Mouse (Mus musculus): ENCODE measurements around the gene Gyg.
"Not testable (repeated sequence)": the region's sequence is repeated elsewhere in the genome, so short reads cannot be mapped to it uniquely, and the experiment has no call there.

Gene Gyg

DNA sequence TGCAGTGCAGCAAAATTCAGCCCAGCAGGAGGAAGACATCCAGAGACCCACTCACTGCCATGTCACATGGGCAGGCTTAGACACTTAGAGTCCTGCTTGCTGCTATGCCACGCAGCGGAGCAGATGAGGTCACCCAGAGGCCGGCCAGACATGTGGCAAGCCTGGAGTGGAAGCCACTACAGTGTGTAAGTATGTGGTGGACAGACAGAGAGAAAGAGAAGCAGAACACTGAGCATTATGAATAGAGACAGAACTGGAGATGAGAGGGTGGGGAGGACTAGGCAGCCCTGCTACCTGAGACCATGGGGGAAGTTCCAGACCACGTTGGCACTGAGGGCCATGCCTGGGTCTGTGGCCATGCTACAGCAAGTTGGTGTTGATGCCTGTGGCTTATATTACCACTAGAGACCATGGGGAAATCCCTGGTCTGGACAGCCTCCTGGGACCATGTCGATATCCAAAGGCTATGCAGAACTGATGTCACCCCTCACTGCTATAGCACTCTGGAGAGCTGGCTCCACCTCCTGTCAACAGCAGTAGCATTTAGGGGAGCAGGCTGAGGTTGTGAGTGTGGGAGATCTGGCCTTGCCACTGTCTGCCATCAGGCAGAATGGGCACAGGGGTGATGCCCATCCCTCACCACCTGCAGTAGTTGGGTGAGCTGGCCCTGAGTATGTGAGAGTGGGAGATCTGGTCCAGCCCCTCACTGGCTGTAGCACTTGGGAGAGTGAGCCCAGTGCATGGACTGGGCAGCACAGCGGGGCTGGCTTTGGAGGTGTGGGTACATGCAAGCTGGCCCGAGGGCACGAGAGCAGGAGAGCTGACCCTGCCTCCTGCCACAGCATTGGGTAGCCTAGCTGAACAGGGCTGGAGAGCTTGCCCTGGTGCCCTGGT, 24.4 kb downstream of the Gyg start:
- no peak for DNase-seq (ENCODE audit: low spot score in 2 of 2)

DNA sequence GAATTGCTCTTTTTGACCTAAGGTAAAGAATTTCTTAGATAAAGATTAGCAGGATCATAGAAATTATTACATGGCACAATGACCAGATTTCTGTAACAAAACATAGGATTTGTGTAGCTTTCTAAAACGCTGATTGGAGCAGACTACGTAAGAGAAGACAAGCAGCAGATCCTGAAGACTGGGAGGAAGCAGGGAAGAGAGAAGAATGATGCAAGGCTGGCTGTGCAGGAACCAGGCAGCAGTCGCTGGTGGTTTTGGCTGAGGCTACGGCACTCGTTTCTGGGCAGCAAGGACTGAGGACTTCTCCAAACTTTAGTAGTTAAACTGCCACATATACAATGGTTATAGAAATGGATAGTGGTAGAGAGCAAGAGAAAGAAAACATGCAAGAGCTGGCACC, 25.6 kb downstream of the Gyg start:
- DNase-seq (ENCODE audit: low spot score in 2 of 2) = no peak

DNA sequence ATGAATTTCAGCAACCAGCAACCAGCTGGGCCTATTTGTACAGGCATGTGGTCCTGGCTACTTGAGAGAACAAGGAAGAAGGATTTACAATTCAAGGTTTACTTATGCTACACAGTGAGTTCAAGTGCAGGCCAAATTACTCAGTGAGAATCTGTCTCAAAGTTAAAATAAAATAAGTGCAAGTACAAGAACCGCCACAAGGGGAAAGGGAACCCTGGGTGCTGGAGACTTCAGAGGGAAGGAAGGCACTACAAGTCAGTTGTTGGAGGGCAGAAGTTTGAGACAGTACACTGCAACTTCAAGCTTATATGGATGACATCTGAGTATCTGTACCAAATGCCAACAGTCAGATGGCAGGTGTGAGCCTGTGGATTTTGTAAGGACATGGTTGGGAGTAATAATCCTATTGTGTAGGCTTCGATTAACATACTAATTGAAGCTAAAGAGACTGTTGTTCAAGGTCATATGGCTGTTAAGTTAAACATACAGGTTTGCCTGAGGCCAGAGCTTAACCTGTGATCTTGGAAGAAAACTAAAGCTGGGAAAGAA, 28.0 kb downstream of the Gyg start:
- no peak for DNase-seq (ENCODE audit: low spot score in 2 of 2)

DNA sequence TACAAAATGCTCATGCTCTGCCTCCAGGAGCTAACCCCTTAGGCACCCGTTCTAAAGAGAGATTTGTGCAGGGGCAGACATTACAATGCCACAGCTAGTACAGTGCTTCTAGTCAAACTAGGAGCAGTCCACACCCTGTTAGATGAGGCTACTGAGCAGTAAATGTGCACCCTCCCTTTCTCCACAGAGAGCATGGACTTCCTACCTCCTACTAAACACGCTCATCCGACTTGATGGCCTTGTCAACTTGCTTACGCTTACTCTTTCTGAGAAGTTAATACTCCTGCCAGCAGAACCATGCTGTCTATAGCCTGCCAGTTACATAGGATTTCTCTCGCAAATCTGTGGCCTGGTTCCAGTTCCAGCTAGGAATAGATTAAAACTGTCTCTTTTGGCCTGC, 29.5 kb downstream of the Gyg start:
- no peak for DNase-seq (ENCODE audit: low spot score in 2 of 2)

DNA sequence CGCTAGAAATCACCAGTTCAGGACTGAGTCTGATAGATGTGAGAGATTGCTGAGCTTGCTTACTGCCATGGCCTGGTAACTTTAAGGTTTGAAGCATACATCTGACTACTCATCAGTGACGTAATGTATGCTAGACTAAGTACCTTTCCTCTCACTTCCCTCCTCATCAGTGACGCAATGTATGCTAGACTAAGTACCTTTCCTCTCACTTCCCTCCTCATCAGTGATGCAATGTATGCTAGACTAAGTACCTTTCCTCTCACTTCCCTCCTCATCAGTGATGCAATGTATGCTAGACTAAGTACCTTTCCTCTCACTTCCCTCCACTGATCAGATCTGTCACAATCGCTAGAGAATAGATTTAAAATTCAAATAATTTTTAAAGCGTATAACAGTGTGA, 33.5 kb downstream of the Gyg start:
- not testable (repeated sequence) for DNase-seq (ENCODE audit: low spot score in 2 of 2)

DNA sequence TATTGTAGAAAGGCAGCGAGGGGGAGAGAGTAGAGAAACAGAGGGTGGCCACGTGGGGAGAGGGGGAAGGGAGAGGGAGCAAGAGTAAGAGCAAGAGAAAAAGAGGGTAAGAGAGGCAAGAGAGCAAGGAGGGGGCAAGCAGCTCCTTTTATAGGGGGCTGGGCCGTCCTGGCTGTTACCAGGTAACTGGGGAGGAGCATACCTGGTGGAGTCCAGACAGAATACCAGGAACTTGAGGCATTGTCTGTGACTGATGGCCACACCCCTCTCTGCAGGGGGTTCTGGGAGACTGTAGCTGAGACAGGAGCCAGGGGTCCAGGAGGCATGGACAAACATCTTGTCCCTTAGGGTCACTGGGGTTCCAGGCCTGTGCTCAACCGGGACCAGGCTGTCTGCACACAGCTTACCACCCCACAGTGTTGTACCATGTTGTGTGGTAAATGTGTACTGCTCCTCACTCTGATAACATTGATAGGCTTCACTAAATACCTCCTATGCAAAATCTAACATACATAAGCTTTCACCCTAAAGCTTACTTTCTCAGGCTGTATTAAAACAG, 35.4 kb downstream of the Gyg start:
- no peak for DNase-seq (ENCODE audit: low spot score in 2 of 2)

DNA sequence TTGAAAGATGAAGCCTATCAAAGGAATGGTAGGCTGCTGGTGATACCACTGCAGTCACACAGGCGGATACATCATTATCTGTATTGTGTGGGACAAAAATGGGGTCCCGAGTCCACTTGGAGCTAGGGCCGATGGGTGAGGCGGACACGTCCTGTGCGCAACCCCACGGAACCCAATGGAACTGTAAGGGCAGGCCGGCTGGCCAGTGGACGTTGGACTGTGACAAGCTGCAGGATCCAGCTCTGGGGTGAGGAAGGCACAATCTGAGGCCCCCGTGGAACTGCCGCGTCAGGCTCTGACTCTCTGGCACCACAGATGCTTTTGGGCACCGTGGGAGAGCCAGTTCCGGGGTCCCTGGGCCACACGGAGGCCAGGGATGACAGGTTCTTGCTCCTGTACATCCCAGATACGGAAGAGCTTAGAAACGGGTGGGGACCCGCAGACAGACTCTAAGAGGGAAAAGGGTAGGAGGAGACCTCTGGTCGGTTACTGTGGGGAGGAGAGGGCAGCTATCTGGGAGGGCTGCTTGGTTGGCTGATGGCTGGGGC, 36.0 kb downstream of the Gyg start:
- DNase-seq (ENCODE audit: low spot score in 2 of 2) = no peak

DNA sequence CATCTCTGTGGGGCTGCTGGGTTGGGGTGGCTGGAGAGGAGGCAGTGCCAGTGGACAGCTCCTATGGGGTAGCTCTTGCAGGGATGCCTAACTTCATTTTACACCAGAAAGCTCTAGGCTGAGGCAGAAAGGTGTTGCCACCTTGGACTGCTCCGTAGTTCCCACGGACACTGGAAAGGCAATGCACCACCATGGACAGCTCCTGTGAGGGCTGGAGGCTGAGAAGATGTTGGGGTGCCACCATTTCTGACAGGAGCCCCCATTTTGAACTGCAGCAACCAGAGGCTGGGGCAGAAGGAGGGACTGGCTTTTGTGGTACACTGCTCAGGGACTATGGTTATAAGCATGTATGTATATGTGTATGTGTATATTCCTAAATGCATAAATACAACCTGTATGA, 43.2 kb downstream of the Gyg start:
- no peak for DNase-seq (ENCODE audit: low spot score in 2 of 2)

DNA sequence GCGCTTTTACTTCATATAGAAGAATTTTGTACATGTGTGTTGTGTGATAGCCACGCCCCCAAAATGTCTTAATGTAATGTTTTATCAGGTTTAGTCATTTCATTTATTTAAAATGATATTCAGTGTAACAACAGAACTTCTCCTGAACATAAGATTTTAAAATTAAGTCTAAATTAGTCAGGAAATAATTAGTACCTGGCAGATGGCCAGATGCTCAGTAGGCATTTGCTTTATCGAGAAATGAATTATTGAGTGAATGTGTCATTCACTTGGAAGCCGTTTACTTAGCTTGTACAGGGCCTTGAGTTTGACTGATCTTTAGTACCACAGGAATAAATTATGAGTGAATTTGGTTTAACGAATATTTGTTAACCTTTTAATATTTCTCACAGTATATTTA, 46.2 kb downstream of the Gyg start:
- DNase-seq (ENCODE audit: low spot score in 2 of 2) = no peak

DNA sequence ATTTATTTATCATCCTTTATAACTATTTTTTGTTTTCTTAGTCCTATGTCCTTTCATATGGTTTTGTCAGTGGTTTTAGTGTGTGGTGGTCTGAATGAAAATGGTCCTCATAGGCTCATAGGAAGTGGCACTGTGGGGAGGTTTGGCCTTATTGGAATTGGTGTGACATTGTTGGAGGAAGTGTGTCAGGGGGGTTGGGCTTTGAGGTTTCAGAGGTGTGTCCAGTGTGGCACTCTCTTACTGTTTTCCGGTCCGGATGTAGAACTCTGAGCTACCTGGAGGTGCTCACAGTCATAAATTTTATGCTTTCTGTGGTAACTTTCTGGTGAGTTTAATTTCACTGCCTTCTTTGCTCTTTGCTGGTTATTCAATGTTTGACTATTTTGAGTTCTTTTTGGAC, 50.3 kb downstream of the Gyg start:
- DNase-seq (ENCODE audit: low spot score in 2 of 2) = no peak

DNA sequence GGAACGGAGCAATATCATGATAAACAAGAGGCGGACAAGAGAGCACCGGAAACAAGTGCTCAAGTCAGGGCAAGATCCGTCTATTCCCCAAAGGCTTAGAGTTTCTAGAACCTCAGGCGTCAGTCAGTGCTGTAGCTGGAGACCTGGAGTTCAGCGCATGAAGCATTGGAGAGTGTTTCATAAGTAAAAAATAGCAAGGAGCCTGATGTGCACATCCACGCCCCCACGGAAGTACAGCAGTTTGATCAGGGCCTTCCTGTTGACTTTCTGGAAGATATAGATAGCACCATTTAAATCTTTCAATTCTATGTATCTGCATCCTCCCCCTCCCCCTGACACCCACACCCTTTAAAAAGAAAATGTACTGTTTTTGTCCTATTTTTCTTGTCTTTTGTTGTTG, 50.8 kb downstream of the Gyg start:
- DNase-seq (ENCODE audit: low spot score in 2 of 2) = no peak

DNA sequence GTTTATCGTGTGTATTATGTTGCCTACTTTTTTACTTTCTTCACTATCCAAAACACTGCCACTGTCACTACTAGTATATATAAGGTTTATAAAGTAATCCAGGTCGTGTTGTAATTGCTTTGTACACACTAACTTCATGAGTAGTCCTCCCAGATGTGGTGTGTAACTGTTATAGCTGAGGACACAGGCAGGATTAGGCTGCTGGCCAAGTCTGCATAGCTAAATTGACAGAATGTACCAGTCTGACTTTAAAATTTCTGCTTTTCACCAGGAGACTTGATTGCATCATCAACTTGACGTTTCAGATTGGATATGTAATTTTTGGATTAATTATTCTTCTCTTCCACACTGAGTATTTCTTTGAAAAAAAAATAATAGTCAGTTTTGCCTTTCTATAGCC, 51.3 kb downstream of the Gyg start:
- DNase-seq (ENCODE audit: low spot score in 2 of 2) = no peak

DNA sequence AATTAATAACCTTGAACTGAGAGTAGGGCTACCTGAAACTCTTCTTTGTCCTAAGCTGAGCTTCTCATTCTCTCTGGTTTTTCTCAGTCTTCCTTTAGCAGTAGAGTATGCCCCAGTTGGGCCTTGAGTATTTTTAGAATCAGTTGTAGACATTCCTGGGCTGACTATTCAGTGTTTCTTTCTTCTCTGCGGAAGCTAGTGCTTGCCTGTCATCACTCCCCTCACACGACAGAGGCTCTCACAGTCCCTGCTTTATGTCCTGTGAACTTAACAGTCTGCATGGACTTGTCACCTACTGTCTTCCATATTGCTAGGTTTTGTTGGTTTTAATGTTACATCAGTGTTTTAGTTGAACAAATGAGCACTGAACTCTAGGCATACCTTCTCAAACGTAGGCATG, 73.0 kb downstream of the Gyg start:
- DNase-seq (ENCODE audit: low spot score in 2 of 2) = no peak

DNA sequence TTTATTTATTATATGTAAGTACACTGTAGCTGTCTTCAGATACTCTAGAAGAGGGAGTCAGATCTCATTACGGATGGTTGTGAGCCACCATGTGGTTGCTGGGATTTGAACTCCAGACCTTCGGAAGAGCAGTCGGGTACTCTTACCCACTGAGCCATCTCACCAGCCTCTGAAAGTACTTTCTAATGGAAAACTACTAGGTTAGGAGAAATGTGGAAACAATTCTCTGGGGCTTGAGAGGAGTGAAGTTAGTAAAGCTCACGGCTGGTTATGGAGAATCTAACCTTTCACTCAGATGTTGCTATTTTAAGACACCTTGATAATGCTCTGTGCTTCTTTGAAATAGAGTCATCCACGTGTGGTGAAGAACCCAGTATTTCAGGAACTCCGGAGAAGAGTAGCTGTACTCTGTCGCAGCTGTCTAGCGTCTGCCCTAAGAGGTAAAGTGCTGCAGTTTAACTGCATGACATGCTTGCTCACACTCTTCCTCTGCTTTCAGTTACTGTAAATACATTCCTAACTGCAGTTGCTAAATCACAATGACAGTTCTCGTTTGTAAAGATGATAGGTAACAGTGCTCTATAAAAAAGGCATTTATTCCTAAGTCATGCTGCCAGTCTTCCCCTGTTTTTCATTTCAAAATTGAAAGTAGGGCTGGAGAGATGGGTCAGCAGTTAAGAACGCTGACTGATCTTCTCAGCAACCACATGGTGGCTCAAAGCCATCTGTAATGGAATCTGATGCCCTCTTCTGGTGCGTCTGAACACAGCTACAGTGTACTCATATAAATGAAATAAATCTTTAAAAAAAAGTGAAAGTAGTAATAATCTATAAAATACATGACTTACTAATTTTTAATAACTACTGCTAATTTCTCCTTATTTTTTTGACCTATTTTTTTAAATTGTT, 78.7 kb downstream of the Gyg start:
- DNase-seq (ENCODE audit: low spot score in 2 of 2) = no peak

All from right cerebral cortex, adult 2 months (tissue).